Mouse (Mus musculus): Measurements from ENCODE around the gene Gpn2.
A peak's percentile ranks its signal among the peaks of the same experiment; 100 is the strongest.

Gpn2 gene

GRCm38 (mm10) chr4:133584059-133584951, at the start of gene Gpn2:
Gene Gpn2 (plus strand): TSS chr4:133584362.
- DNase-seq (ENCODE audit: extremely low read depth, low read depth), result peak; percentile 80

- DNase-seq (ENCODE audit: extremely low read depth, low read depth), result no peak
Observed at GRCm38 (mm10) chr4:133536081-133536480, 48.1 kb upstream of the Gpn2 start.

GRCm38 (mm10) chr4:133536652-133537051, 47.5 kb upstream of the Gpn2 start:
- DNase-seq (ENCODE audit: extremely low read depth, low read depth), result no peak

GRCm38 (mm10) chr4:133545272-133546231, 38.6 kb upstream of the Gpn2 start, which contains the start of gene Nudc:
Gene Nudc (minus strand): TSS chr4:133545996.
- peak; percentile 90 for DNase-seq (ENCODE audit: extremely low read depth, low read depth)

GRCm38 (mm10) chr4:133552029-133552428, 32.1 kb upstream of the Gpn2 start:
- no peak for DNase-seq (ENCODE audit: extremely low read depth, low read depth)

- peak; percentile 20 for DNase-seq (ENCODE audit: extremely low read depth, low read depth)
Observed at GRCm38 (mm10) chr4:133552768-133553447, 31.3 kb upstream of the Gpn2 start, which contains the start of gene Nr0b2. Gene Nr0b2 (plus strand): TSS chr4:133553376.

GRCm38 (mm10) chr4:133553448-133554330, 30.5 kb upstream of the Gpn2 start:
- DNase-seq (ENCODE audit: extremely low read depth, low read depth), result no peak

- no peak for DNase-seq (ENCODE audit: extremely low read depth, low read depth)
Observed at GRCm38 (mm10) chr4:133557041-133557717, 27.0 kb upstream of the Gpn2 start.

GRCm38 (mm10) chr4:133559846-133560245, 24.3 kb upstream of the Gpn2 start:
- no peak for DNase-seq (ENCODE audit: extremely low read depth, low read depth)

GRCm38 (mm10) chr4:133561622-133562021, 22.5 kb upstream of the Gpn2 start:
- no peak for DNase-seq (ENCODE audit: extremely low read depth, low read depth)

GRCm38 (mm10) chr4:133563123-133563571, 21.0 kb upstream of the Gpn2 start:
- no peak for DNase-seq (ENCODE audit: extremely low read depth, low read depth)

- no peak for DNase-seq (ENCODE audit: extremely low read depth, low read depth)
Observed at GRCm38 (mm10) chr4:133567251-133567650, 16.9 kb upstream of the Gpn2 start.

GRCm38 (mm10) chr4:133569291-133570065, 14.7 kb upstream of the Gpn2 start:
- no peak for DNase-seq (ENCODE audit: extremely low read depth, low read depth)

- DNase-seq (ENCODE audit: extremely low read depth, low read depth), result no peak
Observed at GRCm38 (mm10) chr4:133570066-133570466, 14.1 kb upstream of the Gpn2 start.

- peak; percentile 83 for DNase-seq (ENCODE audit: extremely low read depth, low read depth)
Observed at GRCm38 (mm10) chr4:133574070-133574842, 9.9 kb upstream of the Gpn2 start, which contains the start of gene Gpatch3. Gene Gpatch3 (plus strand): TSS chr4:133574745.

GRCm38 (mm10) chr4:133574843-133575202, 9.3 kb upstream of the Gpn2 start:
- DNase-seq (ENCODE audit: extremely low read depth, low read depth), result no peak

GRCm38 (mm10) chr4:133577983-133578382, 6.2 kb upstream of the Gpn2 start:
- DNase-seq (ENCODE audit: extremely low read depth, low read depth), result no peak

- peak; percentile 17 for DNase-seq (ENCODE audit: extremely low read depth, low read depth)
Observed at GRCm38 (mm10) chr4:133583690-133584058, 488 bp upstream of the Gpn2 start.
